Mouse (Mus musculus) MEL (cell line): ENCODE results near the gene Commd8. TPM values are rescaled to one million over a fixed set of nuclear protein-coding genes. Genes with fewer than 3 reads are reported as not detected.

Source experiments
- DNase-seq: peaks from one replicate; pipeline ENCODE4 v3.0.0; 2011; ENCODE audit warnings: low read depth, low spot score
- H3K27ac ChIP-seq: 2 replicates; pipeline ENCODE4 v1.5.1; 2012; ENCODE audit warnings: low read depth, mild to moderate bottlenecking, control low read depth, low read length, moderate library complexity; ENCODE audit not compliant: control insufficient read depth
- H3K27me3 ChIP-seq, 2 experiments: fragments of 150-350 bp in 1 of 2; sonication (generic) in 1 of 2; 2 replicates each; pipeline ENCODE4 v1.6.1; 2012; ENCODE audit warnings: low read length in 2 of 2, mild to moderate bottlenecking in 2 of 2, improper control_type of control experiment in 1 of 2, moderate library complexity in 1 of 2; ENCODE audit not compliant: insufficient read depth in 2 of 2, control insufficient read depth in 1 of 2
- H3K36me3 ChIP-seq, 2 experiments: 2 replicates each; pipeline ENCODE4 v1.6.1; 2012 to 2014; ENCODE audit warnings: low read length in 2 of 2, improper control_type of control experiment in 1 of 2, inconsistent platforms in 1 of 2, mild to moderate bottlenecking in 1 of 2; ENCODE audit not compliant: insufficient read depth in 2 of 2, control insufficient read depth in 1 of 2
- H3K4me1 ChIP-seq, 2 experiments: fragments of 150-350 bp in 1 of 2; sonication (generic) in 1 of 2; 2 replicates each; pipeline ENCODE4 v1.6.1; 2012; ENCODE audit warnings: low read length in 2 of 2, improper control_type of control experiment in 1 of 2, mild to moderate bottlenecking in 1 of 2; ENCODE audit not compliant: insufficient read depth in 2 of 2, control insufficient read depth in 1 of 2
- H3K4me3 ChIP-seq, 2 experiments: fragments of 150-350 bp in 1 of 2; sonication (generic) in 1 of 2; 2 replicates each; pipeline ENCODE4 v1.5.1; 2012; ENCODE audit warnings: low read depth in 2 of 2, low read length in 2 of 2, mild to moderate bottlenecking in 2 of 2, moderate library complexity in 2 of 2, control low read depth in 1 of 2, improper control_type of control experiment in 1 of 2; ENCODE audit not compliant: control insufficient read depth in 1 of 2, insufficient read depth in 1 of 2
- H3K79me2 ChIP-seq: 2 replicates; pipeline ENCODE4 v1.6.1; 2012; ENCODE audit warnings: mild to moderate bottlenecking, low read length, moderate library complexity; ENCODE audit not compliant: control insufficient read depth, poor library complexity, insufficient read depth
- H3K9ac ChIP-seq: 2 replicates; pipeline ENCODE4 v1.6.1; 2012; ENCODE audit warnings: low read depth, mild to moderate bottlenecking, control low read depth, low read length, moderate library complexity; ENCODE audit not compliant: control insufficient read depth, poor library complexity, severe bottlenecking
- H3K9me3 ChIP-seq: fragments of 150-350 bp; sonication (generic); replicated peaks from 2 replicates; pipeline ENCODE4 v1.6.1; 2012; ENCODE audit warnings: mild to moderate bottlenecking, low read length, improper control_type of control experiment, moderate library complexity; ENCODE audit not compliant: insufficient read depth
- BHLHE40 ChIP-seq: IDR thresholded peaks from 2 replicates; pipeline ENCODE4 v1.6.1; 2012; ENCODE audit warnings: low read depth, mild to moderate bottlenecking, inconsistent platforms, low read length, improper control_type of control experiment, borderline replicate concordance
- CHD1 ChIP-seq: IDR thresholded peaks from 2 replicates; pipeline ENCODE4 v1.6.1; 2012; ENCODE audit warnings: low read depth, mild to moderate bottlenecking, inconsistent platforms, low read length, improper control_type of control experiment
- E2F4 ChIP-seq: IDR thresholded peaks from 2 replicates; pipeline ENCODE4 v1.6.1; 2011; ENCODE audit warnings: low read depth, low read length, improper control_type of control experiment, borderline replicate concordance
- EP300 ChIP-seq, 2 experiments: IDR thresholded peaks; 2 replicates each; pipeline ENCODE4 v1.6.1; 2011; ENCODE audit warnings: improper control_type of control experiment in 2 of 2, low read length in 2 of 2, low read depth in 1 of 2, mild to moderate bottlenecking in 1 of 2
- ETS1 ChIP-seq: IDR thresholded peaks from 2 replicates; pipeline ENCODE4 v1.6.1; 2012; ENCODE audit warnings: low read depth, mild to moderate bottlenecking, inconsistent platforms, low read length, improper control_type of control experiment, moderate library complexity
- GATA1 ChIP-seq: IDR thresholded peaks from 2 replicates; pipeline ENCODE4 v1.6.1; 2011; ENCODE audit warnings: low read depth, low read length, improper control_type of control experiment
- JUND ChIP-seq: IDR thresholded peaks from 2 replicates; pipeline ENCODE4 v1.6.1; 2011; ENCODE audit warnings: low read depth, mild to moderate bottlenecking, improper control_type of control experiment, low read length
- MAFK ChIP-seq: IDR thresholded peaks from 2 replicates; pipeline ENCODE4 v1.6.1; 2011; ENCODE audit warnings: low read depth, mild to moderate bottlenecking, low read length, improper control_type of control experiment, borderline replicate concordance
- MAX ChIP-seq: IDR thresholded peaks from 2 replicates; pipeline ENCODE4 v1.6.1; 2011; ENCODE audit warnings: low read length, improper control_type of control experiment
- MEF2A ChIP-seq: IDR thresholded peaks from 2 replicates; pipeline ENCODE4 v1.6.1; 2014; ENCODE audit warnings: low read depth, mild to moderate bottlenecking, inconsistent platforms, low read length, improper control_type of control experiment; ENCODE audit not compliant: poor library complexity, insufficient replicate concordance, severe bottlenecking; ENCODE audit errors: extremely low read depth
- MYB ChIP-seq: IDR thresholded peaks from 2 replicates; pipeline ENCODE4 v1.6.1; 2011; ENCODE audit warnings: mild to moderate bottlenecking, low read depth, low read length, improper control_type of control experiment
- NRF1 ChIP-seq: IDR thresholded peaks from 2 replicates; pipeline ENCODE4 v1.6.1; 2014; ENCODE audit warnings: low read depth, mild to moderate bottlenecking, inconsistent platforms, low read length, improper control_type of control experiment, moderate library complexity; ENCODE audit not compliant: poor library complexity, insufficient read depth, severe bottlenecking
- RAD21 ChIP-seq: IDR thresholded peaks from 2 replicates; pipeline ENCODE4 v1.6.1; 2011; ENCODE audit warnings: mild to moderate bottlenecking, low read depth, low read length, improper control_type of control experiment
- TAL1 ChIP-seq: IDR thresholded peaks from 2 replicates; pipeline ENCODE4 v1.6.1; 2012; ENCODE audit warnings: mild to moderate bottlenecking, inconsistent platforms, low read length, moderate library complexity, mixed read lengths
- TCF12 ChIP-seq: IDR thresholded peaks from 2 replicates; pipeline ENCODE4 v1.6.1; 2014; ENCODE audit warnings: low read depth, mild to moderate bottlenecking, inconsistent platforms, low read length, improper control_type of control experiment, moderate library complexity
- UBTF ChIP-seq: IDR thresholded peaks from 2 replicates; pipeline ENCODE4 v1.6.1; 2012; ENCODE audit warnings: low read depth, mild to moderate bottlenecking, inconsistent platforms, low read length, improper control_type of control experiment, moderate library complexity, borderline replicate concordance; ENCODE audit not compliant: insufficient read depth
- USF1 ChIP-seq: IDR thresholded peaks from 2 replicates; pipeline ENCODE4 v1.6.1; 2014; ENCODE audit warnings: low read depth, mild to moderate bottlenecking, inconsistent platforms, low read length, improper control_type of control experiment, moderate library complexity
- USF2 ChIP-seq, 2 experiments: IDR thresholded peaks; 2 replicates each; pipeline ENCODE4 v1.6.1; 2011 to 2012; ENCODE audit warnings: improper control_type of control experiment in 2 of 2, low read length in 2 of 2, borderline replicate concordance in 1 of 2, inconsistent platforms in 1 of 2, low read depth in 1 of 2, mild to moderate bottlenecking in 1 of 2; ENCODE audit not compliant: insufficient read depth in 1 of 2
- ZMIZ1 ChIP-seq: IDR thresholded peaks from 2 replicates; pipeline ENCODE4 v1.6.1; 2012; ENCODE audit warnings: low read depth, mild to moderate bottlenecking, inconsistent platforms, low read length, improper control_type of control experiment, moderate library complexity
- polyA plus RNA-seq, 2 experiments: library from polyadenylated mRNA; stranded (reverse) in 1 of 2; unstranded in 1 of 2; fragments of >175 nt in 1 of 2; fragments of >200 nt in 1 of 2; gene quantifications; 2 replicates each; pipeline versions ENCODE4 v1.2.1 to v1.2.4; 2012; ENCODE audit warnings: low replicate concordance in 2 of 2, low read depth in 1 of 2; ENCODE audit not compliant: insufficient read length in 2 of 2, insufficient read depth in 1 of 2, missing spikeins in 1 of 2
- total RNA-seq: library from RNA; depleted of rRNA; stranded (reverse); fragments of 300-350 nt; gene quantifications from 2 replicates; pipeline ENCODE4 v1.2.3, GENCODE M21; 2012

Commd8 gene
- total and polyA plus RNA-seq, 3 experiments, result 33.5 to 45.6 TPM; not detected in 1

GRCm38 (mm10) chr5:72201600-72201999, 33.6 kb upstream of the Commd8 start (continued):
- TF ChIP-seq NRF1, result no peak

GRCm38 (mm10) chr5:72195442-72195841, 27.5 kb upstream of the Commd8 start:
- TF ChIP-seq RAD21 (no peak), E2F4 (no peak), MAX (no peak), EP300 (IDR thresholded peaks at IDR 0.05; ENCODE audit: low read depth in 1 of 2, low read length in 2 of 2) (no peak), UBTF (no peak), USF2 (IDR thresholded peaks at IDR 0.05; ENCODE audit: borderline replicate concordance in 1 of 2, insufficient read depth in 1 of 2, low read depth in 1 of 2, low read length in 2 of 2) (no peak), MEF2A (no peak), TAL1 (no peak), JUND (no peak), BHLHE40 (no peak), ZMIZ1 (no peak), CHD1 (no peak), MAFK (no peak), GATA1 (no peak), NRF1 (no peak)
- Histone ChIP-seq H3K4me3 (no peak overlapping the region), H3K27me3 (no peaks in the 10 kb centered on the region), H3K4me1 (peaks cover 2 to 9% of the 10 kb centered on the region in 2 experiments; a peak in 2 of 4 replicates), H3K36me3 (peaks cover 0 to 5% of the 10 kb centered on the region in 2 experiments; a peak in 2 of 4 replicates), H3K79me2 (no peaks in the 10 kb centered on the region), H3K27ac (no peak overlapping the region), H3K9ac (no peak overlapping the region), H3K9me3 (no peaks in the 10 kb centered on the region)
- DNase-seq, result no peak

- no peak overlapping the region for H3K27ac ChIP-seq
- no peaks in the 10 kb centered on the region for H3K27me3 ChIP-seq
- H3K36me3 ChIP-seq, result peaks cover 0 to 5% of the 10 kb centered on the region in 2 experiments; a peak in 2 of 4 replicates
- H3K9me3 ChIP-seq, result no peaks in the 10 kb centered on the region
- peak; percentile 47 for DNase-seq
- H3K9ac ChIP-seq, result no peak overlapping the region
- no peak overlapping the region for H3K4me3 ChIP-seq
- H3K4me1 ChIP-seq, result peaks cover 2 to 9% of the 10 kb centered on the region in 2 experiments; a peak in 2 of 4 replicates
- TF ChIP-seq TCF12 (peak; percentile 52), GATA1 (peak; percentile 71), TAL1 (peak; percentile 17; the same call in 1 of the 2 replicates), USF1 (no peak; the same call in 1 of the 2 replicates), EP300 (IDR thresholded peaks at IDR 0.05; ENCODE audit: low read depth in 1 of 2, low read length in 2 of 2) (peak; percentile 26 to 61; a peak in 2 of 4 replicates), ETS1 (no peak), BHLHE40 (peak; percentile 64; the same call in 1 of the 2 replicates), MYB (no peak)
- no peaks in the 10 kb centered on the region for H3K79me2 ChIP-seq
Measured at GRCm38 (mm10) chr5:72191932-72192331, 23.9 kb upstream of the Commd8 start.
